Mouse (Mus musculus): ENCODE measurements around the gene 4931428L18Rik. TPM values are rescaled to one million over a fixed set of nuclear protein-coding genes. Genes with fewer than 3 reads are reported as not detected.
A peak's percentile ranks its signal among the peaks of the same experiment; 100 is the strongest.

The 4931428L18Rik gene
- polyA plus RNA-seq, 1 experiment from 2014 or later, result not detected

DNA sequence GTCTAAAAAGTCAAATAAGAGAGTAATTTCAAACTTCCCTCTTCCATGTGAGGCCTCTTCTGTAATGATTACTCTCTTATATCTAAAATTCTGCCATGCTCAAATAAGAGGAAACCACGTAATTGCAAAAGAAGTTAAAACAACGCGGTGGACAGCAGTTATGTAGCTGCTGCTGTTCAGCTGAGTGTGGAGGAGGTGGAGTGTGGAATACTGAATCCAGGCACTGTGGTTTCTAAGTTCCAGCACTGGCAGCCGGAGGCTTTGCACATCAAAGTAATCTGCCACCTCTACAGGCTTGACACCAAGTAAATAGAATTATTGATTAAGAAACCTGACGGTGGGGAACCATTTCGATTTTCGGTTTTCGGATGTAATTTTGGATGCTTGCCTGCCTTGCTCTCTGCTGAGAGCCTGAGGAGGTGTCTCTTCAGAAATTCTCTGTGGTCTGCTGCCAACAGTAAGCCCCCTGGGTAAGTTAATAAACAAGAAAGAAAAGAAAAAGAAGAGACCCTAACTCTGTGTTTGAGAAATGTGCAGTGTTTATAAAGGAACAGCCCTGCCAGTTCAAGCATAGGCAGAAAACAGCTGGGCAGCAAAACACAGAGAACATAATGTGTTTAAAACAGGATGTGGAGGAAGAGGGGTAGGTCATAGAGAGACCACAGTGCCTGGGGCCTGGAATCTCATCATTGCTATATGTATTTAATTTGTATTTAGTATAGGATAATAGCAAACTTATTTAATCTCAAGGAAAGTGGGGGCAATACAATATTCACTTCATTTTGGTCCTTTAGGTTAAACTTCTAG is 80.0 kb downstream of the 4931428L18Rik start:
- no peaks in the 10 kb centered on the region for H3K27me3 ChIP-seq (ENCODE audit: control insufficient read depth, insufficient read depth, low read length)
- 27% methylated on average over 8 of the region's 8 CpGs for WGBS
- no peak overlapping the region for H3K4me3 ChIP-seq (ENCODE audit: low read depth, low read length)
- no peaks in the 10 kb centered on the region for H3K36me3 ChIP-seq (ENCODE audit: control insufficient read depth, insufficient read depth, low read length)
- H3K9me3 ChIP-seq (ENCODE audit: control insufficient read depth, low read depth, low read length), result no peaks in the 10 kb centered on the region
- no peak for ATAC-seq (ENCODE audit: insufficient number of reproducible peaks, insufficient read depth, low FRiP score, low read depth)
- no peak overlapping the region for H3K4me2 ChIP-seq (replicated peaks; ENCODE audit: low read depth, low read length)
- no peak overlapping the region for H3K9ac ChIP-seq (replicated peaks; ENCODE audit: low read depth, low read length)
- H3K4me1 ChIP-seq (ENCODE audit: control insufficient read depth, insufficient read depth, low read length), result peaks cover 8% of the 10 kb centered on the region; the same call in 1 of the 2 replicates
- H3K27ac ChIP-seq (ENCODE audit: low read length), result no peak overlapping the region

DNA sequence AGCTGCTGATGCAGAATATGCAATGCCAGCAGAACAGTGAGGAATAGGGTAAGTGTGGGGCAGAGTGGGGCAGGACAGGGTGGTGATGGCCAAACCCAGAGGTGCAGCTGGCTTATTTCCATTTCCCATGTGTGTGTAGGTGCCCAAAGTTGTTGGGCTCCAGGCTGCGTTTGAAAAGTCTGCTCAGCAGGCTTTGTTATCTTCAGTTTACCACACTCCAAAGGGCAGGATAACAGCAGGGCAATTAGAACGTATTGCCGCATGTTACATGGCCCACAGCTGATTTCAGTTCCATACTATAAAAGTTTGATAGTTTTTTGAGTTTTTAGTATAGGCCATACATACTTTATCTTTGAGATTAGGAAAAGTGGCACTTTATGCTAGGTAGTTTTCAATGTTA is 84.1 kb downstream of the 4931428L18Rik start:
- WGBS, result 56% methylated on average over 3 of the region's 3 CpGs
- ATAC-seq (ENCODE audit: insufficient number of reproducible peaks, insufficient read depth, low FRiP score, low read depth), result no peak
- no peak overlapping the region for H3K27ac ChIP-seq (ENCODE audit: low read length)
- H3K9me3 ChIP-seq (ENCODE audit: control insufficient read depth, low read depth, low read length), result no peaks in the 10 kb centered on the region
- H3K4me3 ChIP-seq (ENCODE audit: low read depth, low read length), result no peak overlapping the region
- no peak overlapping the region for H3K4me2 ChIP-seq (replicated peaks; ENCODE audit: low read depth, low read length)
- H3K9ac ChIP-seq (replicated peaks; ENCODE audit: low read depth, low read length), result no peak overlapping the region
- H3K4me1 ChIP-seq (ENCODE audit: control insufficient read depth, insufficient read depth, low read length), result peaks cover 8% of the 10 kb centered on the region; the same call in 1 of the 2 replicates
- H3K36me3 ChIP-seq (ENCODE audit: control insufficient read depth, insufficient read depth, low read length), result no peaks in the 10 kb centered on the region
- H3K27me3 ChIP-seq (ENCODE audit: control insufficient read depth, insufficient read depth, low read length), result no peaks in the 10 kb centered on the region

DNA sequence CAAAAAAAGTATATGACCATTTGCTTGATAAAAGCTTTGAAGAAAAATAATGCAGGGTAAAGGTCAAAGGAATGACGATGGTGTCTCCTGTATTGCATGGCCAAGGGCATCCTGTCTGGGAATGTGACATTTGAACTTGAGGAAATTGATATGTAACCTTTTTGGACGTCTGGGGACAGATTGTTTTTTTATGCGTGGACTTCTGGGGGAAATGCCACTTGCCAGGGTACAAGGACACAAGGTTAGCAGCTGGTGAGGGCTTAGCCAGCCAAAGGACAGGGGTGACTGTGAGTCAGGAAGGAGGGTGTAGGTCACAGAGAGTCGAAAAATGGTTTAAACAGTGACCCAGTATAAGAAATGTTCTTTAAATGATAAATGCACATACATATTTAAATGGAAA is 109.0 kb downstream of the 4931428L18Rik start:
- H3K9me3 ChIP-seq (ENCODE audit: control insufficient read depth, low read depth, low read length), result no peaks in the 10 kb centered on the region
- H3K4me1 ChIP-seq (ENCODE audit: control insufficient read depth, insufficient read depth, low read length), result no peaks in the 10 kb centered on the region
- no peak overlapping the region for H3K4me3 ChIP-seq (ENCODE audit: low read depth, low read length)
- WGBS, result 63% methylated on average over 4 of the region's 4 CpGs
- ATAC-seq (ENCODE audit: insufficient number of reproducible peaks, insufficient read depth, low FRiP score, low read depth), result no peak
- no peaks in the 10 kb centered on the region for H3K27me3 ChIP-seq (ENCODE audit: control insufficient read depth, insufficient read depth, low read length)
- no peak overlapping the region for H3K9ac ChIP-seq (replicated peaks; ENCODE audit: low read depth, low read length)
- H3K27ac ChIP-seq (ENCODE audit: low read length), result no peak overlapping the region
- no peak overlapping the region for H3K4me2 ChIP-seq (replicated peaks; ENCODE audit: low read depth, low read length)
- H3K36me3 ChIP-seq (ENCODE audit: control insufficient read depth, insufficient read depth, low read length), result no peaks in the 10 kb centered on the region

DNA sequence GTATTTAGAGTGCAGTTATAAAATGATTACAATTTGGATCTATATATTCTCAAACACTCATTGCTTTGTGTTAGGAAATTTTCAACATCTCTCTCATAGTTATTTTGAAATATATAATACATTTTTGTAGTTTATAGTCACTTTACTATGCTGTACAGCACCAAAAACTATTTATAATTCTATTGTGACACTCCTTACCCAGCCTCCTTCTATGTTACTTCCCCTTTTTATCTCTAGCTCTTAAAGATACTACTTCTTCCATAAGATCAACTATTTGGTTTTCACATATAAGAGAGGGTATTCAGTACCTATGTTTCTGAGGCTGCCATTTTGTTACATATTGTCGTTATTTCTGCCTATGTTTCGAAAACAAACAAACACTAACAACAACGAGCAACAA is 114.5 kb downstream of the 4931428L18Rik start:
- no peak overlapping the region for H3K9ac ChIP-seq (replicated peaks; ENCODE audit: low read depth, low read length)
- 79% methylated on average over 3 of the region's 3 CpGs for WGBS
- ATAC-seq (ENCODE audit: insufficient number of reproducible peaks, insufficient read depth, low FRiP score, low read depth), result no peak
- no peak overlapping the region for H3K27ac ChIP-seq (ENCODE audit: low read length)
- H3K4me2 ChIP-seq (replicated peaks; ENCODE audit: low read depth, low read length), result no peak overlapping the region
- H3K36me3 ChIP-seq (ENCODE audit: control insufficient read depth, insufficient read depth, low read length), result no peaks in the 10 kb centered on the region
- H3K4me3 ChIP-seq (ENCODE audit: low read depth, low read length), result no peak overlapping the region
- H3K27me3 ChIP-seq (ENCODE audit: control insufficient read depth, insufficient read depth, low read length), result no peaks in the 10 kb centered on the region
- H3K4me1 ChIP-seq (ENCODE audit: control insufficient read depth, insufficient read depth, low read length), result no peaks in the 10 kb centered on the region
- no peaks in the 10 kb centered on the region for H3K9me3 ChIP-seq (ENCODE audit: control insufficient read depth, low read depth, low read length)

DNA sequence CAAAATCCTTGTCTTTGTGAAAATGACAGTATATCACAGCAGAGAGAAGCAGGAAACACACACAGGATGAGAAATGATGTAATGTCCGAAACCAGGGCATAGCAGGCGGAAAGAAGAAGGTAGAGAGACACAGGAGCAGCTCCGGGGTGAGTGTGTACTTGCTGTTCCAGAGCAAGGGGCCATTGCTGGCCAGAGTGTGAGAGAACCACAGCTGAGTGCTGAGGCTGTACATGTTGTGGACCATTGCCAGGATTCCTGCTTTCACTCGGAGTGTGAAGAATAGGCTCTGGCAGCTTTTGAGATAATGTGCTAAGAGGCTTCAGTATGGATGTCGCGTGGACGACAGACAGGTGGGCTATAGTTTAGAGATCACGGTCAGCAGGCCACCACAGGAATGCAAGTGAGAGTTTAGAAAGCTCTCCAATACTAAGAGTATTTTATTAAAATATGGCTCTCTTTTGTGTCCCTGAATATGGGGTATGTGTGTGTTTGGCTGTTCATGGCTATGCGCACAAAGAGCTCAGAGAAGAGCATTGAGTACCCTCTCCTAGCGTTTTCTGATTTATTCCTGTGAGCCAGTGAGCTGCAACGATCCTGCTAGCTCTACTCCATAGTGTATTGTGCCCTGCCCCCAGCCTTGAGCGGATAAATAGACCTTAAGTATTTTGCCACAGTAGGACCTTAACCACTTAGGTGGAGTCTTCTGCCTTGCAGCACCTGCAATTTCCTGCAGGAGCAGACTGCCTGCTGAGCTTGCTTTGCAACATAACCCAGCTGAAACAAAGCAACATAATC is 119.4 kb downstream of the 4931428L18Rik start:
- Histone ChIP-seq H3K4me3 (ENCODE audit: low read depth, low read length) (no peak overlapping the region), H3K36me3 (ENCODE audit: control insufficient read depth, insufficient read depth, low read length) (no peaks in the 10 kb centered on the region), H3K27ac (ENCODE audit: low read length) (peak overlapping the region; percentile 71; the same call in 1 of the 2 replicates), H3K9me3 (ENCODE audit: control insufficient read depth, low read depth, low read length) (no peaks in the 10 kb centered on the region), H3K4me2 (replicated peaks; ENCODE audit: low read depth, low read length) (no peak overlapping the region), H3K9ac (replicated peaks; ENCODE audit: low read depth, low read length) (no peak overlapping the region), H3K4me1 (ENCODE audit: control insufficient read depth, insufficient read depth, low read length) (peaks cover 12% of the 10 kb centered on the region), H3K27me3 (ENCODE audit: control insufficient read depth, insufficient read depth, low read length) (no peaks in the 10 kb centered on the region)
- ATAC-seq (ENCODE audit: insufficient number of reproducible peaks, insufficient read depth, low FRiP score, low read depth), result peak; percentile 73
- WGBS, result 45% methylated on average over 12 of the region's 12 CpGs

DNA sequence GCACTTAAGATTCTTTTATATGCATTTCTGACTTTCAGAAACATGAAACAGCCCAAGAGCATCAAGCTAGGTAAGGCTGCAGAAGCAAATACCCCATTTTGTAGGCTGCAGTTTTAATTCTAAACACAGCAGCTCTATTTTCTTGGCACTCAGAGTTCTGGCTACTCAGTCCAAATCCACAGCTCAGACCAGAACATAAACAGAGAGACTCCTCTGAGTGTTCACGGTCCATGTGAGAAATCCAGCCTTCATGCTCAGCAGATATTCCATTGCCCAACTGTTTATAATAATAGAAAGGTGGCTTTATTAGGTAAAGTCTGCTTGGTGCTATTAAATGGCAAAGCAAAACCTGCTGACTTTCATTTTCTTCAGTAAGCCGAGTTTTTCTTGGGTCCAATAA is 120.2 kb downstream of the 4931428L18Rik start:
- Histone ChIP-seq H3K4me1 (ENCODE audit: control insufficient read depth, insufficient read depth, low read length) (peaks cover 12% of the 10 kb centered on the region), H3K27ac (ENCODE audit: low read length) (peak overlapping the region; percentile 71; the same call in 1 of the 2 replicates), H3K4me2 (replicated peaks; ENCODE audit: low read depth, low read length) (no peak overlapping the region), H3K9ac (replicated peaks; ENCODE audit: low read depth, low read length) (no peak overlapping the region), H3K9me3 (ENCODE audit: control insufficient read depth, low read depth, low read length) (no peaks in the 10 kb centered on the region), H3K36me3 (ENCODE audit: control insufficient read depth, insufficient read depth, low read length) (no peaks in the 10 kb centered on the region), H3K27me3 (ENCODE audit: control insufficient read depth, insufficient read depth, low read length) (no peaks in the 10 kb centered on the region), H3K4me3 (ENCODE audit: low read depth, low read length) (no peak overlapping the region)
- ATAC-seq (ENCODE audit: insufficient number of reproducible peaks, insufficient read depth, low FRiP score, low read depth), result 0 out of 2 replicates have a peak, but pooled peaks have one; percentile 51
- 45% methylated on average over 2 of the region's 2 CpGs for WGBS

DNA sequence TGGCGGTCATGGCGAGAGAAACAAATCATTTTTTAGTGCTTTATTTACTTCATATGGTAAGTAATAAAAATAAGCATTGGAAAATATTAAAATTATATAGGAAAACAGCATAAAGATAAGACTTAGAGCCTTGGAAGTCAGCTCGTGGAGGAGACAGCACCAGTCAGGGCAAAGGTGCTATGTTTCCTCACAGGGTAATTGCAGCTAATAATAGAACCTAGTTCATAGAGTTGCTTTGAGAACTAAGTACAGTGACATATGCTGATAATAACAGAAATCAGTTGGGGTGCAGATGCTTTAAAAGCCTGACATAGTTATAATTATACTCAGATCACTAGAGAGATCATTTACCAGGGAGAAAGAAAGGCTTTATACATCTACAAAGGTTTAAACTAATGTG is 125.3 kb downstream of the 4931428L18Rik start:
- Histone ChIP-seq H3K27me3 (ENCODE audit: control insufficient read depth, insufficient read depth, low read length) (no peaks in the 10 kb centered on the region), H3K27ac (ENCODE audit: low read length) (no peak overlapping the region), H3K4me1 (ENCODE audit: control insufficient read depth, insufficient read depth, low read length) (peaks cover 16% of the 10 kb centered on the region; the same call in 1 of the 2 replicates), H3K36me3 (ENCODE audit: control insufficient read depth, insufficient read depth, low read length) (no peaks in the 10 kb centered on the region), H3K4me3 (ENCODE audit: low read depth, low read length) (no peak overlapping the region), H3K9me3 (ENCODE audit: control insufficient read depth, low read depth, low read length) (no peaks in the 10 kb centered on the region), H3K4me2 (replicated peaks; ENCODE audit: low read depth, low read length) (no peak overlapping the region), H3K9ac (replicated peaks; ENCODE audit: low read depth, low read length) (no peak overlapping the region)
- ATAC-seq (ENCODE audit: insufficient number of reproducible peaks, insufficient read depth, low FRiP score, low read depth), result no peak
- WGBS, result 76% methylated on average over 3 of the region's 3 CpGs

DNA sequence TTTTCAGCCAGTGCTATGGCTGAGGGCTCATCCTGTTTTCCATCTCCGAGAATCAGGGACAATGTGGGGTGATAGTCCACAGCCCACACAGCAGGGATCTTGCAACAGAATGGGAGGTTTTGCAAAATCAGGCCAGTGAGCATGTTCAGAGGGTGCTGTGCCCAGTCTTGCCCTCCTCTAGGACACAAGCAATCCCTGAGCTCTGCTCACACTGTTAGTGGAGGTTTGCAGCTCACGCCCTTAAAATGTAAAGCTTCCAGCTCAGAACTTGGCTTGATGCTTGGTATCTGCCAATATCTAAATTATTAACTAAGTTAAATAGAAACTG is 126.1 kb downstream of the 4931428L18Rik start:
- Histone ChIP-seq H3K4me1 (ENCODE audit: control insufficient read depth, insufficient read depth, low read length) (peaks cover 15% of the 10 kb centered on the region; the same call in 1 of the 2 replicates), H3K9ac (replicated peaks; ENCODE audit: low read depth, low read length) (no peak overlapping the region), H3K9me3 (ENCODE audit: control insufficient read depth, low read depth, low read length) (no peaks in the 10 kb centered on the region), H3K27me3 (ENCODE audit: control insufficient read depth, insufficient read depth, low read length) (no peaks in the 10 kb centered on the region), H3K4me3 (ENCODE audit: low read depth, low read length) (no peak overlapping the region), H3K36me3 (ENCODE audit: control insufficient read depth, insufficient read depth, low read length) (no peaks in the 10 kb centered on the region), H3K27ac (ENCODE audit: low read length) (peak overlapping the region; percentile 61; the same call in 1 of the 2 replicates), H3K4me2 (replicated peaks; ENCODE audit: low read depth, low read length) (no peak overlapping the region)
- 51% methylated on average over 2 of the region's 2 CpGs for WGBS
- ATAC-seq (ENCODE audit: insufficient number of reproducible peaks, insufficient read depth, low FRiP score, low read depth), result no peak

Data from stomach, embryonic 14.5 days (tissue).